Mouse (Mus musculus) forebrain, embryonic 14.5 days (tissue): ENCODE measurements around the gene Slc22a23. TPM values are rescaled to one million over a fixed set of nuclear protein-coding genes. Genes with fewer than 3 reads are reported as not detected.

Experiments used
- ATAC-seq: fragments of 200-750 bp; cut with Nextera tagmentation; 2 replicates; pipeline ENCODE4 v1.8.0; 2017; ENCODE audit warnings: mild to moderate bottlenecking, moderate library complexity
- DNase-seq: peaks from one replicate; pipeline ENCODE4 v3.0.0-alpha.2; 2015; ENCODE audit warnings: low spot score
- H3K27ac ChIP-seq: fragments of 300-500 bp; sonication (generic); 2 replicates; pipeline ENCODE4 v1.5.1; 2014; ENCODE audit warnings: low read depth, mild to moderate bottlenecking, control low read depth, low read length, moderate library complexity
- H3K27me3 ChIP-seq: fragments of 300-500 bp; sonication (generic); replicated peaks from 2 replicates; pipeline ENCODE4 v1.6.1; 2014; ENCODE audit warnings: low read length, control low read depth, mixed read lengths; ENCODE audit not compliant: control insufficient read depth, insufficient read depth
- H3K36me3 ChIP-seq: fragments of 300-500 bp; sonication (generic); 2 replicates; pipeline ENCODE4 v1.6.1; 2014; ENCODE audit warnings: low read length, control low read depth; ENCODE audit not compliant: control insufficient read depth, insufficient read depth
- H3K4me1 ChIP-seq: fragments of 300-500 bp; sonication (generic); 2 replicates; pipeline ENCODE4 v1.6.1; 2014; ENCODE audit warnings: antibody characterized with exemption, low read length, control low read depth; ENCODE audit not compliant: control insufficient read depth, insufficient read depth
- H3K4me2 ChIP-seq: fragments of 300-500 bp; sonication (generic); 2 replicates; pipeline ENCODE4 v1.6.1; 2014; ENCODE audit warnings: mild to moderate bottlenecking, control low read depth, low read length
- H3K4me3 ChIP-seq: fragments of 300-500 bp; sonication (generic); 2 replicates; pipeline ENCODE4 v1.5.1; 2014; ENCODE audit warnings: low read depth, low read length, control low read depth
- H3K9ac ChIP-seq: fragments of 300-500 bp; sonication (generic); 2 replicates; pipeline ENCODE4 v1.6.1; 2014; ENCODE audit warnings: mild to moderate bottlenecking, low read length, control low read depth, moderate library complexity
- H3K9me3 ChIP-seq: fragments of 300-500 bp; sonication (generic); replicated peaks from 2 replicates; pipeline ENCODE4 v1.6.1; 2016; ENCODE audit warnings: low read length, control low read depth, mixed read lengths; ENCODE audit not compliant: control insufficient read depth
- WGBS: fragments of 180-500 bp; shearing (Covaris S2); extraction: QIAGEN DNeasy Blood & Tissue Kit; methylation state at CpG from one replicate; pipeline ENCODE4 v1.1.7; 2014; 5-methylcytosine and 5-hydroxymethylcytosine counted together
- polyA plus RNA-seq: library from polyadenylated mRNA; unstranded; fragments of >200 nt; fragmentation: Nextera tagmentation; extraction: Ambion mirVana; gene quantifications from 2 replicates; pipeline ENCODE4 v1.2.1, GENCODE M21; 2014

Slc22a23 gene
- polyA plus RNA-seq, 1 experiment from 2014 or later = 14.2 TPM

DNA sequence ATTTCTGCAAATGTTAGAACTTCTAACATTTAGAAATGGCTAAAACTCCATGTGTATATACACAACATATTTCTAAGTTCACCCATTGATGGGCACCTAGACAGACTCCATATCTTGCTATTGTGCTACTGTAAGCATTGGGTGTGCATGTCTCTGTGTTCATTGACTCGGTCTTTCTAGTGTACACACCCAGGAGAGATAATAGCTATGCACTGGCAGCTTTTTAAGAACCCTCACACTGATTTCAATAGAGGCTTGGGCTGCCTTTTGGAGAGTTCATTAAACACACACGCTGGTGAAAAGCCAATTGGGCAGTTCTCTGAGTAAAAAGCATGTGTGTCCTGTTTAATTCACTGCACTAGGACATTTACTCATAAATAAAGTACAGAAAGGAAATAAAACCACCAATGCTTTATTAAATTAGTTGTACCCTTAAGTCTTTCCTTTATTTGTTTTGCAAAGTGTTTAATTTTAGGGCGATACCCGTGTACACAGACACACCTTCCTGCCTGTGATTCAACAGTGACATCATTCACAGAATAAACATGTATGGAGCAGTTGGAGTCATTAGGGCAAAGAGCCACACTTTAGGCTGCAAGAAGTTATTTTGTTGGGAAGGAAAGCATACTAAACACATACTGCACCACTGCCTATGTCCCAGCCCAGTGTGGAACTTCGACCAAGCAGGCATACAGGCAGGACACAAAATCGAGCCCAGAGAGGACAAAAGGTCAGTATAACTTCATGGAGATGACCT is 137.1 kb downstream of the Slc22a23 start:
- no peaks in the 10 kb centered on the region for H3K9me3 ChIP-seq
- peaks cover 11% of the 10 kb centered on the region for H3K36me3 ChIP-seq
- no peaks in the 10 kb centered on the region for H3K4me1 ChIP-seq
- 59% methylated on average over 6 of the region's 6 CpGs for WGBS
- no peak overlapping the region for H3K9ac ChIP-seq
- H3K27me3 ChIP-seq = no peaks in the 10 kb centered on the region
- H3K27ac ChIP-seq = no peak overlapping the region
- H3K4me2 ChIP-seq = no peak overlapping the region
- H3K4me3 ChIP-seq = no peak overlapping the region
- ATAC-seq = no peak
- peak; percentile 24 for DNase-seq

DNA sequence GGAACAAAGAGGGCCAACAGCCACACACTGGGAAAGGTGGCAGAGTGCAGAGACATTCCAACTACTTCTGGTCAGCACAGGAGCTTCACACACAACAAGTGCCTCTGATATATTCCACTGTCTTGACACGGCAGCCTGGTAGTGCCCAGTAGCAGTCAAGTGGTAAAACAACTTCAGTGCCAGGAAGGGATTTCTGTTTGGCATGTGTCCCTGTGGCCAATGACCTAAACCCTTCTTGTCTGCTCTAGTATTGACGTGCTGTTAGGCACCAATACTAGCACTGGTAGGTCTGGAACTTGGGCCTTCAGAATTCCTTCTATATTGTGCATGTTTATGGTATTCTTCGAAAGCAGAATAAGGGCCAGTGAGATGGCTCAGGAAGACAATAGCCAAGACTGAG is 139.8 kb downstream of the Slc22a23 start:
- Histone ChIP-seq H3K4me3 (no peak overlapping the region), H3K9ac (no peak overlapping the region), H3K4me1 (no peaks in the 10 kb centered on the region), H3K9me3 (no peaks in the 10 kb centered on the region), H3K36me3 (peaks cover 20% of the 10 kb centered on the region), H3K27ac (no peak overlapping the region), H3K27me3 (no peaks in the 10 kb centered on the region), H3K4me2 (no peak overlapping the region)
- WGBS = 94% methylated on average over 3 of the region's 3 CpGs
- DNase-seq (no peak), ATAC-seq (no peak)

DNA sequence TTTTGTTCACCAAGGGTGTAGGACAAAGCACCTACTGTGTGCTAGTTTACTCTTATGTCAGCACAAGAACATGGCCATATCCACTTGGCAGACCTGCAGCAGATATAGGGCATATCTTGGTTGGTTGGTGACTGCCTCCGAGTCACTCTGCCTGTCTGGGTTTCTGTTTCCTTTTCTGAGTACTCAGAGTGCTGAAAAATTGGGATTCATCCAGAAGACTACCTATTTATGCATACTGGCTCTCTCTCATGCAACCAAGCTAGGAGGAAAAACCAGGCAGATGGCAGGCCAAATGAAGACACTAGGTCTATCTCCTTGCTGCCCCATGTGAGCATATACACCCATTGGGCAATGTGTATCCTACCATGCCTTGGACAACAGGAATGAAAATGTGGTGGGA is 149.3 kb downstream of the Slc22a23 start:
- ATAC-seq (no peak), DNase-seq (no peak)
- Histone ChIP-seq H3K27ac (no peak overlapping the region), H3K4me3 (no peak overlapping the region), H3K27me3 (no peaks in the 10 kb centered on the region), H3K9ac (no peak overlapping the region), H3K4me2 (no peak overlapping the region), H3K36me3 (peaks cover 54% of the 10 kb centered on the region), H3K4me1 (no peaks in the 10 kb centered on the region), H3K9me3 (no peaks in the 10 kb centered on the region)
- 95% methylated on average over 1 of the region's 1 CpGs for WGBS

DNA sequence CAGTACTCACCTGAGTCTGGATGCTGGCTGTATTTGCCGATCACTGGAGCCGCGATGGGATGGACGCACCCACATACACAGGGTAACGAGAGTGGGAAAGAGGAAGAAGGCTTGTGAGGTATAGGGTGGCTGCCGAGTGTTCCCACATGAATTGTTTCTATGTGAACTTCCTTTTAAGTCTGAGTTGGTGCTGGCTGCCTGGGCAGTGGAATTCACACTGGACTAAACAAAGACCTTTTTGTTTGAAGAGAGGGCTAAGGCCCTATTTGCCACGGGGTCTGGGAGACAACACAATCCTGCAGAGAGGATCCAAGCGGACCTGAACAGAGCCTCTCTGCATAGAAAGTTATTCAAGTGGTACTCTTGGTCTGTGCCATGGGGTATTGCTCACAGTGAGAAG is 151.6 kb downstream of the Slc22a23 start:
- no peak overlapping the region for H3K9ac ChIP-seq
- H3K36me3 ChIP-seq = peaks cover 50% of the 10 kb centered on the region
- ATAC-seq (peak; percentile 49), DNase-seq (peak; percentile 25)
- H3K4me2 ChIP-seq = no peak overlapping the region
- H3K4me1 ChIP-seq = no peaks in the 10 kb centered on the region
- no peaks in the 10 kb centered on the region for H3K27me3 ChIP-seq
- no peak overlapping the region for H3K4me3 ChIP-seq
- 32% methylated on average over 8 of the region's 8 CpGs for WGBS
- no peaks in the 10 kb centered on the region for H3K9me3 ChIP-seq
- H3K27ac ChIP-seq = 0 out of 2 replicates have a peak overlapping the region, but pooled peaks have one; percentile 36

DNA sequence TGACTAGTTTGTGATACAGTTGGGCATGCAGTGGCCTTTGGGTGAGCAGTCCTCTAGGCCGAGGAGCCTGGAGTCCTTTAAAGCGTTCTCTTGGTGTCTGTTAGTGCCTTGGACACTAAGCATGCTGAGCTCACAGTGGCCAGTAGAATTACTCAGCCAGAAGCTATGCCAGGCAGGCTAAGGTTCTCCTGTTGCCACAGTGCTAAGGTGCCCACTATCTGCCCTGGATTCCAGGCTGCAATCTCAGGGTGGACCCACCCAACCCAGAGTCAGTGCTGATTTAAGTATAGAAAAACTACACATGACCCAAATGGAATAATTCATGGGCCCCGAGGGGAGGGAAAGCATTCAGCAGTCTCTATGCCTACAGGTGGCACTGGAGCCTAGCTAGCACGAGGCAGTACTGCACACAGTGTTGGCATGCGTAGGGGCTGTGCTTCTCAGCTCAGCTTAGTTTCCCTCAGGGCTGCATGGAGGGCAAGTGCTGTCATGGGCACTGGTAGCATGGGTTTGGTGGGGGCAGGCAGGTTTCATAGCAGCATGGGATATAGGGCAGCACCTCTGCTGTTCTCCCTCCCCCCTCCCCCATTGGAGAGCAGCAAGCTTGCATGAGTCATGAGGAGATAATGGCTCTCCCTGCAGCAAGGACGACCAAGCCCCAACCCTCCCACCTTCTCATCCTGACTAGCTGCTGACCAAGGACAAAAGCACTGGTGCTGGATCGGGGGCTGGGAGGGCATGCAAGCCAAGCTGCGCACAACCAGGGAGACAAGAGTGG is 152.4 kb downstream of the Slc22a23 start:
- Histone ChIP-seq H3K27ac (peak overlapping the region; percentile 30; the same call in 1 of the 2 replicates), H3K4me1 (no peaks in the 10 kb centered on the region), H3K9ac (no peak overlapping the region), H3K36me3 (peaks cover 48% of the 10 kb centered on the region), H3K27me3 (no peaks in the 10 kb centered on the region), H3K4me2 (no peak overlapping the region), H3K9me3 (no peaks in the 10 kb centered on the region), H3K4me3 (no peak overlapping the region)
- DNase-seq (peak; percentile 38), ATAC-seq (peak; percentile 72)
- WGBS = 58% methylated on average over 8 of the region's 8 CpGs

DNA sequence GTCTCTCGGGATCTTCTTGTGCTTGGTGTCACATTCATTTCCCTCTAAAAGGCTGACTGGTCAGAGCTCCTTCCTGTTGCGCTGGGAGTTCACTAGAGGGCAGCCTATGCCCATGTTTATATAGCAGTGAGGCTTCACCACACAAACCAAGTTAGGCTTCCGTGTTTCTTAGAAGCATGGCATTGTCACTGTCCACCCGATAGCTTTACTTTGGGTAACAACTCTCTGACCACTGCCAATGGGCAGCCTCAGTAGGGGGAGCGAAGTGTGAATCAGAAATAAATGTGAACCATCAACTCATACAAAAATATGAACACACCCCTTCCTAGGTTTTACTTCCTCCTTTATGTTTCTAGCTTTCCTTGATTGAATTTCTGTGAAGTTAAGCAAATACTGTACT is 157.4 kb downstream of the Slc22a23 start:
- Histone ChIP-seq H3K27me3 (no peaks in the 10 kb centered on the region), H3K4me3 (no peak overlapping the region), H3K4me2 (no peak overlapping the region), H3K27ac (no peak overlapping the region), H3K9me3 (no peaks in the 10 kb centered on the region), H3K9ac (no peak overlapping the region), H3K36me3 (peaks cover 35% of the 10 kb centered on the region), H3K4me1 (no peaks in the 10 kb centered on the region)
- WGBS = 8% methylated on average over 5 of the region's 5 CpGs
- peak; percentile 90 for DNase-seq
- peak; percentile 91 for ATAC-seq

DNA sequence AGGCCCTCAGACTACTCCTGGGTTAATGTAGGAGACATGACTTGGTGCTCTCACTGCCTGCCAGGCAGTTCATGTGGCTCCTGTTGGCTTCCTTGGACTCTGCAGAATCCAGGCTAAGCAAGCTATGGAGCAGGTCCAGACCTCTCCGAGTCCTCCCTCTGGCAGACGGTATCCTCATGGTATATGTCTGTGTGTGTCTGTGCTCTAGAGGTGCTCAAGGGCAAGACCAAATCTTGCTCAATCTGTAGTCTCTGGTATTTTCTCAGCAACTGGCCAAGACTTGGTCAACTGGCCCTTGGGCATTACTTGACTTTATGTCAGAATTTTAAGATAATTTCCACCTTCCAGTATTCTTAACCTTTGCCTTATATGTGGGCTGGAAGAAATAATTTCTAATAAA is 159.6 kb downstream of the Slc22a23 start:
- Histone ChIP-seq H3K27me3 (no peaks in the 10 kb centered on the region), H3K36me3 (peaks cover 48% of the 10 kb centered on the region)
- WGBS = 94% methylated on average over 2 of the region's 2 CpGs

DNA sequence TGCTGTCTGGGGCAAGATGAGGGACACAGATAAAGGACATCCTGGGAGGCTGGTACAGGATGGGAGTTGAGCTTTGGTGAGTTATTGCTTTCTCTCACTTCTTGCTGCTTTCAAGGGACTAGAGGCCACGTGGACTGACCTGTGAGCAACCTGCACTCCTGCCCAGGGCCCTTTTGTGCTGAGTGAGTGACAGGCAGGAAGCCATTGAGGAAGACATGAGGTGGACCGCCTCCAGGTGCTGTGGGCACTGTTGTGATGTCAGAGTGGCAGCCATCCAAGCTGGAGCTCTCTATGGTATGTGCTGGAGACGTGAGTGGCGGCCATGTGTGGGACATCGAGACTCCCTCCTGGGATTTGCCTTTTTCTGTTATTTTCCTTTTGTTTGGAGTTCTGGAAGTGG is 163.4 kb downstream of the Slc22a23 start:
- H3K4me2 ChIP-seq = no peak overlapping the region
- H3K27ac ChIP-seq = no peak overlapping the region
- H3K9me3 ChIP-seq = no peaks in the 10 kb centered on the region
- WGBS = 79% methylated on average over 5 of the region's 5 CpGs
- peaks cover 65% of the 10 kb centered on the region for H3K36me3 ChIP-seq
- no peak for DNase-seq
- H3K4me1 ChIP-seq = no peaks in the 10 kb centered on the region
- no peaks in the 10 kb centered on the region for H3K27me3 ChIP-seq
- ATAC-seq = no peak
- no peak overlapping the region for H3K9ac ChIP-seq
- no peak overlapping the region for H3K4me3 ChIP-seq

More for the DNA sequence above, 159.6 kb downstream of the Slc22a23 start:
- no peak for ATAC-seq
- H3K4me3 ChIP-seq = no peak overlapping the region
- H3K27ac ChIP-seq = no peak overlapping the region
- H3K9ac ChIP-seq = no peak overlapping the region
- H3K4me1 ChIP-seq = no peaks in the 10 kb centered on the region
- DNase-seq = no peak
- no peaks in the 10 kb centered on the region for H3K9me3 ChIP-seq
- no peak overlapping the region for H3K4me2 ChIP-seq

DNA sequence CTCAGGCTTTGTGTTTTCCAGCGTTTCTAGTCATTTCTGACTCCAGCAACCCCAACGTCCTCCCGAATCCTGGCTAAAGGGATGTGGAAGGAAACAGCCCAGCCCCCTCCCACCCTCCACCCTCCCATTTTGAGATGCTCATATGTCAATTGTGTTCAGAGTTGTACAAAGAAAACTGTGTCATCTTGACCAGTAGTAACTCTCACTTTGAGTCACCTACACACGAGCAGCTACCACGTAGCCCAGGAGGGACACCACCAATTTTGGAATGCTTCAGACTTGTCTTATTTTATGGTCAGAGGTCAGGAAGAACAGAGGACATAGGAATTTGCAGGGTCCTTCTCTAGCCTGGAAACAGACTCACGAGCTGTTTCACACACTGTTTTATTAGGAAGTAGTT is 171.0 kb downstream of the Slc22a23 start:
- Histone ChIP-seq H3K4me1 (no peaks in the 10 kb centered on the region), H3K9ac (no peak overlapping the region), H3K4me2 (no peak overlapping the region), H3K9me3 (no peaks in the 10 kb centered on the region), H3K27ac (no peak overlapping the region), H3K4me3 (no peak overlapping the region), H3K27me3 (no peaks in the 10 kb centered on the region), H3K36me3 (peaks cover 13% of the 10 kb centered on the region)
- 95% methylated on average over 6 of the region's 6 CpGs for WGBS
- ATAC-seq = no peak
- DNase-seq = no peak
